Mouse (Mus musculus): Measurements from ENCODE around the gene Pcdh8.

The Pcdh8 gene

GRCm38 (mm10) chr14:79754157-79754556 lies 17.0 kb downstream of the Pcdh8 start:
- no peak for DNase-seq (ENCODE audit: low read depth)

GRCm38 (mm10) chr14:79753733-79754132 lies 17.4 kb downstream of the Pcdh8 start:
- no peak for DNase-seq (ENCODE audit: low read depth)

GRCm38 (mm10) chr14:79740515-79740914 lies 30.6 kb downstream of the Pcdh8 start:
- DNase-seq (ENCODE audit: low read depth): no peak

GRCm38 (mm10) chr14:79738441-79738840 lies 32.7 kb downstream of the Pcdh8 start:
- DNase-seq (ENCODE audit: low read depth): no peak

- no peak for DNase-seq (ENCODE audit: low read depth)
These were observed 33.3 kb downstream of the Pcdh8 start for GRCm38 (mm10) chr14:79737642-79738379.

- no peak for DNase-seq (ENCODE audit: low read depth)
These were observed 34.3 kb downstream of the Pcdh8 start for GRCm38 (mm10) chr14:79736781-79737180.

GRCm38 (mm10) chr14:79733501-79733900 lies 37.6 kb downstream of the Pcdh8 start:
- DNase-seq (ENCODE audit: low read depth): no peak

- no peak for DNase-seq (ENCODE audit: low read depth)
These were observed 42.3 kb downstream of the Pcdh8 start for GRCm38 (mm10) chr14:79728811-79729210.

- no peak for DNase-seq (ENCODE audit: low read depth)
These were observed 47.0 kb downstream of the Pcdh8 start for GRCm38 (mm10) chr14:79724002-79724681.

- DNase-seq (ENCODE audit: low read depth): no peak
These were observed 48.9 kb downstream of the Pcdh8 start for GRCm38 (mm10) chr14:79722228-79722627.

All from induced T-regulatory cell, adult 2 months (primary cell).